Mouse (Mus musculus) embryonic facial prominence, embryonic 13.5 days (tissue): Measurements from ENCODE around the gene Arhgap15. TPM values are rescaled to one million over a fixed set of nuclear protein-coding genes. Genes with fewer than 3 reads are reported as not detected.
A peak's percentile ranks its signal among the peaks of the same experiment; 100 is the strongest.

Experiments
- ATAC-seq: fragments of 200-750 bp; cut with Nextera tagmentation; 2 replicates; pipeline ENCODE4 v1.8.0; 2017; ENCODE audit warnings: low read depth; ENCODE audit not compliant: insufficient number of reproducible peaks, insufficient read depth, low FRiP score, low TSS enrichment
- H3K27ac ChIP-seq: fragments of 300-500 bp; sonication (generic); 2 replicates; pipeline ENCODE4 v1.5.1; 2015; ENCODE audit warnings: moderate library complexity, mild to moderate bottlenecking, inconsistent platforms
- H3K27me3 ChIP-seq: fragments of 300-500 bp; sonication (generic); 2 replicates; pipeline ENCODE4 v1.6.1; 2015; ENCODE audit warnings: mild to moderate bottlenecking, inconsistent platforms
- H3K36me3 ChIP-seq: fragments of 300-500 bp; sonication (generic); 2 replicates; pipeline ENCODE4 v1.6.1; 2015; ENCODE audit warnings: mild to moderate bottlenecking, inconsistent platforms
- H3K4me1 ChIP-seq: fragments of 300-500 bp; sonication (generic); 2 replicates; pipeline ENCODE4 v1.6.1; 2015; ENCODE audit warnings: inconsistent platforms
- H3K4me2 ChIP-seq: fragments of 300-500 bp; sonication (generic); 2 replicates; pipeline ENCODE4 v1.6.1; 2015; ENCODE audit warnings: moderate library complexity, mild to moderate bottlenecking, inconsistent platforms
- H3K4me3 ChIP-seq: fragments of 300-500 bp; sonication (generic); 2 replicates; pipeline ENCODE4 v1.5.1; 2015; ENCODE audit warnings: mild to moderate bottlenecking, inconsistent platforms
- H3K9ac ChIP-seq: fragments of 300-500 bp; sonication (generic); 2 replicates; pipeline ENCODE4 v1.6.1; 2015; ENCODE audit warnings: mild to moderate bottlenecking, inconsistent platforms
- H3K9me3 ChIP-seq: fragments of 300-500 bp; sonication (generic); 2 replicates; pipeline ENCODE4 v1.6.1; 2016; ENCODE audit warnings: inconsistent platforms
- WGBS: fragments of 180-500 bp; shearing (Covaris S2); methylation state at CpG from one replicate; pipeline ENCODE4 v1.1.7; 2015; ENCODE audit warnings: mixed read lengths; 5-methylcytosine and 5-hydroxymethylcytosine counted together
- polyA plus RNA-seq: library from polyadenylated mRNA; unstranded; fragments of >200 nt; fragmentation: Nextera tagmentation; extraction: Ambion mirVana; gene quantifications from 2 replicates; pipeline ENCODE4 v1.2.1, GENCODE M21; 2015

Arhgap15 gene
- polyA plus RNA-seq, 1 experiment from 2014 or later = 1.6 TPM

GRCm38 (mm10) chr2:44318436-44318835 lies 569.8 kb downstream of the Arhgap15 start:
- Histone ChIP-seq H3K27me3 (no peaks in the 10 kb centered on the region), H3K9ac (no peak overlapping the region), H3K4me3 (no peak overlapping the region), H3K36me3 (no peaks in the 10 kb centered on the region), H3K4me1 (peaks cover 5% of the 10 kb centered on the region; the same call in 1 of the 2 replicates), H3K4me2 (no peak overlapping the region), H3K27ac (peak overlapping the region; percentile 44; the same call in 1 of the 2 replicates), H3K9me3 (no peaks in the 10 kb centered on the region)
- 64% methylated on average over 6 of the region's 6 CpGs for WGBS
- no peak for ATAC-seq

GRCm38 (mm10) chr2:44319479-44319878 lies 570.9 kb downstream of the Arhgap15 start:
- no peak overlapping the region for H3K4me3 ChIP-seq
- no peaks in the 10 kb centered on the region for H3K36me3 ChIP-seq
- no peak for ATAC-seq
- no peak overlapping the region for H3K9ac ChIP-seq
- H3K9me3 ChIP-seq = no peaks in the 10 kb centered on the region
- no peak overlapping the region for H3K27ac ChIP-seq
- H3K27me3 ChIP-seq = no peaks in the 10 kb centered on the region
- 95% methylated on average over 4 of the region's 4 CpGs for WGBS
- no peak overlapping the region for H3K4me2 ChIP-seq
- H3K4me1 ChIP-seq = peaks cover 5% of the 10 kb centered on the region; the same call in 1 of the 2 replicates

- Histone ChIP-seq H3K27ac (no peak overlapping the region), H3K4me2 (no peak overlapping the region), H3K4me3 (no peak overlapping the region), H3K9me3 (no peaks in the 10 kb centered on the region), H3K9ac (no peak overlapping the region), H3K27me3 (no peaks in the 10 kb centered on the region), H3K4me1 (peaks cover under 1% of the 10 kb centered on the region; the same call in 1 of the 2 replicates), H3K36me3 (no peaks in the 10 kb centered on the region)
- WGBS = 92% methylated on average over 4 of the region's 4 CpGs
- no peak for ATAC-seq
Observed at GRCm38 (mm10) chr2:44323813-44324212, 575.2 kb downstream of the Arhgap15 start.

GRCm38 (mm10) chr2:44333295-44333694 lies 584.7 kb downstream of the Arhgap15 start:
- 83% methylated on average over 4 of the region's 4 CpGs for WGBS
- peaks cover 3% of the 10 kb centered on the region; the same call in 1 of the 2 replicates for H3K4me1 ChIP-seq
- ATAC-seq = no peak
- H3K4me3 ChIP-seq = no peak overlapping the region
- H3K27me3 ChIP-seq = no peaks in the 10 kb centered on the region
- no peak overlapping the region for H3K4me2 ChIP-seq
- no peak overlapping the region for H3K27ac ChIP-seq
- H3K36me3 ChIP-seq = no peaks in the 10 kb centered on the region
- H3K9me3 ChIP-seq = no peaks in the 10 kb centered on the region
- no peak overlapping the region for H3K9ac ChIP-seq

GRCm38 (mm10) chr2:44334006-44334405 lies 585.4 kb downstream of the Arhgap15 start:
- Histone ChIP-seq H3K4me1 (peaks cover 3% of the 10 kb centered on the region; the same call in 1 of the 2 replicates), H3K27ac (no peak overlapping the region), H3K27me3 (no peaks in the 10 kb centered on the region), H3K9me3 (no peaks in the 10 kb centered on the region), H3K36me3 (no peaks in the 10 kb centered on the region), H3K9ac (no peak overlapping the region), H3K4me3 (no peak overlapping the region), H3K4me2 (no peak overlapping the region)
- WGBS = 75% methylated on average over 3 of the region's 3 CpGs
- ATAC-seq = no peak

GRCm38 (mm10) chr2:44334517-44334916 lies 585.9 kb downstream of the Arhgap15 start:
- ATAC-seq = no peak
- no peak overlapping the region for H3K9ac ChIP-seq
- 32% methylated on average over 2 of the region's 2 CpGs for WGBS

GRCm38 (mm10) chr2:44336720-44337354 lies 588.2 kb downstream of the Arhgap15 start:
- Histone ChIP-seq H3K9me3 (no peaks in the 10 kb centered on the region), H3K27ac (no peak overlapping the region), H3K4me2 (no peak overlapping the region), H3K27me3 (no peaks in the 10 kb centered on the region), H3K4me3 (no peak overlapping the region), H3K9ac (no peak overlapping the region), H3K4me1 (peaks cover 14% of the 10 kb centered on the region), H3K36me3 (no peaks in the 10 kb centered on the region)
- ATAC-seq = no peak
- 70% methylated on average over 5 of the region's 5 CpGs for WGBS

More at GRCm38 (mm10) chr2:44334517-44334916, 585.9 kb downstream of the Arhgap15 start:
- no peak overlapping the region for H3K27ac ChIP-seq
- peaks cover 3% of the 10 kb centered on the region; the same call in 1 of the 2 replicates for H3K4me1 ChIP-seq
- no peak overlapping the region for H3K4me2 ChIP-seq
- no peaks in the 10 kb centered on the region for H3K27me3 ChIP-seq
- no peak overlapping the region for H3K4me3 ChIP-seq
- no peaks in the 10 kb centered on the region for H3K9me3 ChIP-seq
- H3K36me3 ChIP-seq = no peaks in the 10 kb centered on the region

- H3K9ac ChIP-seq = no peak overlapping the region
- peaks cover 21% of the 10 kb centered on the region for H3K4me1 ChIP-seq
- no peak overlapping the region for H3K4me2 ChIP-seq
- WGBS = 93% methylated on average over 6 of the region's 6 CpGs
- no peaks in the 10 kb centered on the region for H3K9me3 ChIP-seq
- no peaks in the 10 kb centered on the region for H3K36me3 ChIP-seq
- ATAC-seq = no peak
- H3K27me3 ChIP-seq = no peaks in the 10 kb centered on the region
- no peak overlapping the region for H3K4me3 ChIP-seq
- H3K27ac ChIP-seq = no peak overlapping the region
Observed at GRCm38 (mm10) chr2:44338467-44338866, 589.8 kb downstream of the Arhgap15 start.

- Histone ChIP-seq H3K4me1 (peaks cover 21% of the 10 kb centered on the region), H3K4me3 (no peak overlapping the region), H3K9ac (no peak overlapping the region), H3K27me3 (no peaks in the 10 kb centered on the region), H3K4me2 (peak overlapping the region; percentile 30), H3K27ac (peak overlapping the region; percentile 78; the same call in 1 of the 2 replicates), H3K36me3 (no peaks in the 10 kb centered on the region), H3K9me3 (no peaks in the 10 kb centered on the region)
- WGBS = 36% methylated on average over 10 of the region's 10 CpGs
- no peak for ATAC-seq
Observed at GRCm38 (mm10) chr2:44341091-44341571, 592.5 kb downstream of the Arhgap15 start.

GRCm38 (mm10) chr2:44344861-44345260 lies 596.2 kb downstream of the Arhgap15 start:
- WGBS = 86% methylated on average over 8 of the region's 8 CpGs

GRCm38 (mm10) chr2:44345325-44345945 lies 596.8 kb downstream of the Arhgap15 start:
- no peak overlapping the region for H3K27ac ChIP-seq
- H3K27me3 ChIP-seq = 0 out of 2 replicates have a peak, but pooled peaks cover 3% of the 10 kb centered on the region
- WGBS = 88% methylated on average over 5 of the region's 5 CpGs
- no peak for ATAC-seq
- no peaks in the 10 kb centered on the region for H3K36me3 ChIP-seq
- H3K4me2 ChIP-seq = no peak overlapping the region
- H3K4me1 ChIP-seq = peaks cover 18% of the 10 kb centered on the region
- H3K9ac ChIP-seq = no peak overlapping the region
- no peak overlapping the region for H3K4me3 ChIP-seq
- H3K9me3 ChIP-seq = no peaks in the 10 kb centered on the region

More at GRCm38 (mm10) chr2:44344861-44345260, 596.2 kb downstream of the Arhgap15 start:
- Histone ChIP-seq H3K9me3 (no peaks in the 10 kb centered on the region), H3K9ac (no peak overlapping the region), H3K27me3 (0 out of 2 replicates have a peak, but pooled peaks cover 3% of the 10 kb centered on the region), H3K4me1 (peaks cover 18% of the 10 kb centered on the region), H3K27ac (no peak overlapping the region), H3K4me3 (no peak overlapping the region), H3K4me2 (no peak overlapping the region), H3K36me3 (no peaks in the 10 kb centered on the region)
- no peak for ATAC-seq

- ATAC-seq = no peak
- 91% methylated on average over 4 of the region's 4 CpGs for WGBS
Observed at GRCm38 (mm10) chr2:44346184-44346583, 597.6 kb downstream of the Arhgap15 start.

More at GRCm38 (mm10) chr2:44346184-44346583, 597.6 kb downstream of the Arhgap15 start:
- 0 out of 2 replicates have a peak, but pooled peaks cover 3% of the 10 kb centered on the region for H3K27me3 ChIP-seq
- H3K4me1 ChIP-seq = peaks cover 13% of the 10 kb centered on the region
- no peaks in the 10 kb centered on the region for H3K36me3 ChIP-seq
- H3K4me3 ChIP-seq = no peak overlapping the region
- H3K4me2 ChIP-seq = no peak overlapping the region
- H3K9ac ChIP-seq = no peak overlapping the region
- no peak overlapping the region for H3K27ac ChIP-seq
- no peaks in the 10 kb centered on the region for H3K9me3 ChIP-seq
